Mouse (Mus musculus) midbrain, embryonic 12.5 days (tissue): ENCODE measurements at regions not wholly inside any gene's neighbourhood (a gene's known extent, or its start where the extent isn't known, plus 50 kb on each side); places are given as distances from the start of the nearest gene placed in this dataset.
A peak's percentile ranks its signal among the peaks of the same experiment; 100 is the strongest.

ENCODE experiments used
- ATAC-seq: fragments of 200-750 bp; cut with Nextera tagmentation; 2 replicates; pipeline ENCODE4 v1.8.0; 2017; ENCODE audit warnings: low read depth, moderate TSS enrichment, moderate library complexity; ENCODE audit not compliant: low FRiP score
- H3K27ac ChIP-seq: fragments of 300-500 bp; sonication (generic); replicated peaks from 2 replicates; pipeline ENCODE4 v1.5.1; 2016; ENCODE audit warnings: mild to moderate bottlenecking
- H3K27me3 ChIP-seq: fragments of 300-500 bp; sonication (generic); 2 replicates; pipeline ENCODE4 v1.6.1; 2016; ENCODE audit warnings: mild to moderate bottlenecking
- H3K36me3 ChIP-seq: fragments of 300-500 bp; sonication (generic); 2 replicates; pipeline ENCODE4 v1.6.1; 2016
- H3K4me1 ChIP-seq: fragments of 300-500 bp; sonication (generic); 2 replicates; pipeline ENCODE4 v1.6.1; 2016
- H3K4me2 ChIP-seq: fragments of 300-500 bp; sonication (generic); replicated peaks from 2 replicates; pipeline ENCODE4 v1.6.1; 2016; ENCODE audit warnings: mild to moderate bottlenecking, moderate library complexity
- H3K4me3 ChIP-seq: fragments of 300-500 bp; sonication (generic); 2 replicates; pipeline ENCODE4 v1.5.1; 2016; ENCODE audit warnings: mild to moderate bottlenecking
- H3K9ac ChIP-seq: fragments of 300-500 bp; sonication (generic); replicated peaks from 2 replicates; pipeline ENCODE4 v1.6.1; 2016; ENCODE audit warnings: mild to moderate bottlenecking, moderate library complexity
- H3K9me3 ChIP-seq: fragments of 300-500 bp; sonication (generic); 2 replicates; pipeline ENCODE4 v1.6.1; 2016; ENCODE audit warnings: mild to moderate bottlenecking
- WGBS: fragments of 180-500 bp; shearing (Covaris S2); methylation state at CpG from one replicate; pipeline ENCODE4 v1.1.7; 2016; 5-methylcytosine and 5-hydroxymethylcytosine counted together

GRCm38 (mm10) chr2:21267149-21267761, 61.7 kb downstream of the Thnsl1 start:
- no peak overlapping the region; the same call in 1 of the 2 replicates for H3K9ac ChIP-seq
- peak; percentile 67 for ATAC-seq
- no peaks in the 10 kb centered on the region for H3K27me3 ChIP-seq
- H3K27ac ChIP-seq, result peak overlapping the region; percentile 75; the same call in 1 of the 2 replicates
- no peaks in the 10 kb centered on the region for H3K9me3 ChIP-seq
- peak overlapping the region; percentile 41 for H3K4me2 ChIP-seq
- 0 out of 2 replicates have a peak overlapping the region, but pooled peaks have one; percentile 9 for H3K4me3 ChIP-seq
- no peaks in the 10 kb centered on the region for H3K36me3 ChIP-seq
- 17% methylated on average over 6 of the region's 6 CpGs for WGBS
- peaks cover 28% of the 10 kb centered on the region for H3K4me1 ChIP-seq

GRCm38 (mm10) chr2:21269989-21270846, 64.7 kb downstream of the Thnsl1 start:
- WGBS, result 80% methylated on average over 12 of the region's 12 CpGs

GRCm38 (mm10) chr2:21273416-21273815, 67.9 kb downstream of the Thnsl1 start:
- no peak overlapping the region for H3K4me2 ChIP-seq
- H3K27ac ChIP-seq, result no peak overlapping the region
- no peak overlapping the region for H3K9ac ChIP-seq
- 91% methylated on average over 4 of the region's 4 CpGs for WGBS
- H3K4me3 ChIP-seq, result no peak overlapping the region
- no peaks in the 10 kb centered on the region for H3K9me3 ChIP-seq
- no peak for ATAC-seq
- no peaks in the 10 kb centered on the region for H3K36me3 ChIP-seq
- peaks cover 18% of the 10 kb centered on the region for H3K4me1 ChIP-seq
- no peaks in the 10 kb centered on the region for H3K27me3 ChIP-seq

More at GRCm38 (mm10) chr2:21269989-21270846, 64.7 kb downstream of the Thnsl1 start:
- H3K9me3 ChIP-seq, result no peaks in the 10 kb centered on the region
- H3K4me3 ChIP-seq, result no peak overlapping the region
- no peak overlapping the region for H3K4me2 ChIP-seq
- no peak for ATAC-seq
- no peaks in the 10 kb centered on the region for H3K27me3 ChIP-seq
- H3K27ac ChIP-seq, result no peak overlapping the region
- peaks cover 29% of the 10 kb centered on the region for H3K4me1 ChIP-seq
- H3K9ac ChIP-seq, result no peak overlapping the region
- H3K36me3 ChIP-seq, result no peaks in the 10 kb centered on the region

DNA sequence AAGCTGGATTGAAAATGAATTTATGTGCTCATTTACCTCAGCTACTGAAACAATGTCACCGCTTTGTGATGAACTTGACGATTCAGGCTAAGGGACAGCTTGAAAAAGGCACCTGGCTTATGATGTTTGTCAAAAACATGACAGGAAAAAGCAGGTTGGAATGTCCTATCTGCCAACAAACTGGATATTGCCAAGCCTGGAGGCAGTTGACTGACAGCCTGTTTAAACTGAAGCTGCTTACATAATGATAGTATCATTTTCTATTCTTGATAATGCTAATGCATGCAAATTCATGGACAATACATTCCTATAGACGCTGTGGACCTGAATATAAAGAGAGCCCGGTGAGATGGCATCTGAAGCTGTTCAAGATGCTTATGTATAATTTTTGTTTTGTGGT, 69.8 kb downstream of the Thnsl1 start:
- Histone ChIP-seq H3K4me3 (no peak overlapping the region), H3K9me3 (no peaks in the 10 kb centered on the region), H3K27ac (no peak overlapping the region), H3K4me1 (peaks cover 15% of the 10 kb centered on the region), H3K36me3 (no peaks in the 10 kb centered on the region), H3K9ac (no peak overlapping the region), H3K27me3 (no peaks in the 10 kb centered on the region), H3K4me2 (no peak overlapping the region)
- 59% methylated on average over 4 of the region's 4 CpGs for WGBS
- ATAC-seq, result peak; percentile 34; the same call in 1 of the 2 replicates

DNA sequence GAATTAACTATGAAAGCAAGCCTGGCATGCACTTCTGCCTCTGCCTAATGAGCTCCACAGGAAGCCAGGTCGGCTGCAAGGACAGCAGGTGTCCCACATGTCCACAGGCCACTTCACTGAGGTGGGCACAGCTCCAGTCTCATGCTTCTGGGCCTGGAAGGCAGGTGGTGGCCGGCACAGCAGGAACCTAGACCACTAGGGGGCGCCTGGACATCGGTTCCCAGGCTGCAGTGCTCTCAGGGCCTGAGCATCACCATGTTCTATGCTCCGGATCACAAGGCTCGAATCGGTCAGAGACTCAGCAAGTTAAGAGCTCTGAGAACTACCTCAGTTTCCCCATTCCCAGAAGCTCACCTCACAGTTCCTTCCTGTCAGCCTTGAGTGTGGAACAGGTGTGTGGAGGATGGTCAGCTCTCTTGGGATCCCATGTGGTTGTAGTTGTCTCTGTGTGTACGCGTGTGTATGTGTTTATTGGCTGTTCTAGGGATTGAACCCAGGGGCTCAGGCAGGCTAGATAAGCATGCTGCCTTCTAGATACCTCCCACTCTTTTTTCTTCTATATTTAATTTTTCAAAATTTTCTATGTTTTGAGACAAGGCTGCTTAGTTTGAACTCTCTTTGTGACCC, 75.4 kb downstream of the Thnsl1 start:
- Histone ChIP-seq H3K36me3 (no peaks in the 10 kb centered on the region), H3K27me3 (no peaks in the 10 kb centered on the region), H3K4me3 (no peak overlapping the region), H3K9ac (no peak overlapping the region), H3K4me2 (no peak overlapping the region), H3K27ac (no peak overlapping the region), H3K4me1 (peaks cover 16% of the 10 kb centered on the region; the same call in 1 of the 2 replicates), H3K9me3 (no peaks in the 10 kb centered on the region)
- peak; percentile 84 for ATAC-seq
- WGBS, result 34% methylated on average over 9 of the region's 9 CpGs

DNA sequence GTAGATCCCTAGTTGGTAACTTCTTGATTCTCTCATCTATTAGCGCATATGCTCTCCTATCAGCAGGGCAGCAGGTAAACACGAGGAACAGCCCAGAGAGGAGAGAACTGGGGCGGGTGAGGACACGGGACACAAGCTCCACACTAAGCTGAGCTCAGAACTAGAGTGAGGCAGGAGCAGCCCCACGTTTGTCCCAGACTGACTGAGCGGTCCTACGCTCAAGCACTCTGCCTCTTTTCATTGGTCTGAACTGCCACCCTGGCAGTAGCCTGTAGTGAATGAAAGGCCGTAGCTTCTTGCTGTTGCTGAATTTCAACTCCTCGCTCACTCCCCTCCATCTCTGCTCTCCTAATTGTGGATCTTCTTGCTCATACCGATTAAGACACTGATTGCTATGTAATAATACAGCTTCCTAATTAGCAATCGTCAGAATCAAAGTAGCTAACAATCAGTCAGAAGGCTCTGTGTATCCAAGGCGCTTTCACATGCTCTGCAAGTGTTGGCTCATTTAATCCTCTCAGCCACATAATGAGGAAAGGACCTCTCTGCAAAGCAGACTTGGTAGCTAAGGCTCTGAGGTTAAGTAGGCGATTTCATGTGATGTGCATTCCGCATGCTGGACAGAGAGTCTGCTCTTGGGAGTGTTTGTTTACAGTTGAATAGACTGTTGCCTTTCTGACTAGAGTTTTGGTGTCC, 77.1 kb downstream of the Thnsl1 start:
- Histone ChIP-seq H3K4me1 (peaks cover 16% of the 10 kb centered on the region; the same call in 1 of the 2 replicates), H3K9ac (no peak overlapping the region), H3K36me3 (no peaks in the 10 kb centered on the region), H3K27me3 (no peaks in the 10 kb centered on the region), H3K27ac (peak overlapping the region; percentile 7; the same call in 1 of the 2 replicates), H3K4me2 (no peak overlapping the region), H3K9me3 (no peaks in the 10 kb centered on the region), H3K4me3 (no peak overlapping the region)
- WGBS, result 52% methylated on average over 14 of the region's 14 CpGs
- peak; percentile 73 for ATAC-seq

DNA sequence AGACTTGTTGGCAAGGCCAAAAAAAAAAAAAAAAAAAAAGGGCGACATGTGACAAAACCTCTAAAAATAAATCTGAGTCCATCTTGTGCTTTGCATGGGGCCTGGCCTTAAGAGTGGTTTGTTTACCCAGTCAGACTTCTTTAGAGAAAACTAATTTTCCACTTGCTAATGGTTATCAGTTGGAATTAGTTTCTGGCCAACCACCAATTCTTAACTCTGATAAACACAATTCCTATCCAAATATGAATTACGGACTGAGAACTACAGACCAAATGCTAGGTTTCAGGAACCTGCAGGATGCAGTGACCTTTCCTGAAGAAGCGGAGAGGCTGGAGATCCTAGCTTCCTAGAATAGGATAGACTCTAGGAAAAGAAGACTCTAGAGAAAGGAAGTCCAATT, 79.4 kb downstream of the Thnsl1 start:
- H3K4me3 ChIP-seq, result no peak overlapping the region
- H3K4me2 ChIP-seq, result no peak overlapping the region
- no peak overlapping the region for H3K27ac ChIP-seq
- H3K27me3 ChIP-seq, result no peaks in the 10 kb centered on the region
- ATAC-seq, result no peak
- 95% methylated on average over 3 of the region's 3 CpGs for WGBS
- H3K9me3 ChIP-seq, result no peaks in the 10 kb centered on the region
- peaks cover 16% of the 10 kb centered on the region; the same call in 1 of the 2 replicates for H3K4me1 ChIP-seq
- H3K9ac ChIP-seq, result no peak overlapping the region
- H3K36me3 ChIP-seq, result no peaks in the 10 kb centered on the region

DNA sequence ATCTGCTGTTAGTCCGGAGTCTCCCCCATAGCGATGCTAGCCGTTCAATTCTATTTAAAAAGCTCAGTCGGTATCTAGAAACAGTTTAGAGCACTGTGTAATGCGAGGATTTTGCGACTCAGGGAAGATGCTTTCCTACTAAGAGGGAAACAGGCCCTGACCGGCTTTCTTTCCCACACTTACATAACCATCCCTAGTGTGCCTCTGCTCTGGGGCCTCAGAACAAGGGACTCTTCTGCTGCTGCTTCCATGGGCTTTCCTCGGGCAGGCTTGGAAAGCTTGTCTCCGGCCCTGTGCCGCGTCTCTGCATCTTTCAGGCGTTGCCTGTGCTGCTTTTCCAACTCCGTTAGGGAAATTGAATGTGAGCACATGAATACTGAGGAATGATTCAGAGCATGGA, 79.6 kb upstream of the Gpr158 start:
- no peak overlapping the region for H3K27ac ChIP-seq
- no peaks in the 10 kb centered on the region for H3K27me3 ChIP-seq
- no peaks in the 10 kb centered on the region for H3K9me3 ChIP-seq
- ATAC-seq, result no peak
- no peak overlapping the region for H3K4me3 ChIP-seq
- H3K36me3 ChIP-seq, result no peaks in the 10 kb centered on the region
- no peak overlapping the region for H3K9ac ChIP-seq
- H3K4me2 ChIP-seq, result no peak overlapping the region
- WGBS, result 84% methylated on average over 13 of the region's 13 CpGs
- H3K4me1 ChIP-seq, result peaks cover 13% of the 10 kb centered on the region

DNA sequence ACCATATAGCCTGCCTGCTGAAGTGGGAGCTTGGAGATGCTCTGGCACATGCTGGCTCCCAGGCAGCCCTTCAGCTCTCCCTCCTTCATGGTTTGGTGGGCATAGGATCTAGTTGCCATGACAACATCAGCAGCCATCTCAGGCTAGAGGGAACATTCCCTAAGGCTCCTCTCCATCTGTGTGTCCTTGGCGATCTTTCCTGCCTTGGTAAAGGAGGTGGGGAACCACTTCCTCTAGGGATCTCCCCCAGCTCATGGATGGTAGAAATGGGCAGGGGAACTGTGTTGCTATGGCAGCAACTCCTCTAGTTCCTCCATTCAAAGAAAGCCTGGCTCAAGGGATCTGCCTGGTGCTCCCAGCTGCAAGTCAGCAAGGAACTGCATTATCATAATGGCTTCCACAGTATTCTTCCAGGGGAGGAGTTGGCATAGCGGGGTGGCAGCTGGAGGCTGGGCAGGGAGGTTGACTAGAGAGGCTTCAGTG, 74.6 kb upstream of the Gpr158 start:
- Histone ChIP-seq H3K9ac (no peak overlapping the region), H3K36me3 (no peaks in the 10 kb centered on the region), H3K27ac (0 out of 2 replicates have a peak overlapping the region, but pooled peaks have one; percentile 20), H3K4me1 (peaks cover 9% of the 10 kb centered on the region; the same call in 1 of the 2 replicates), H3K9me3 (no peaks in the 10 kb centered on the region), H3K4me2 (no peak overlapping the region), H3K4me3 (no peak overlapping the region), H3K27me3 (no peaks in the 10 kb centered on the region)
- WGBS, result 40% methylated on average over 2 of the region's 2 CpGs
- peak; percentile 86 for ATAC-seq

DNA sequence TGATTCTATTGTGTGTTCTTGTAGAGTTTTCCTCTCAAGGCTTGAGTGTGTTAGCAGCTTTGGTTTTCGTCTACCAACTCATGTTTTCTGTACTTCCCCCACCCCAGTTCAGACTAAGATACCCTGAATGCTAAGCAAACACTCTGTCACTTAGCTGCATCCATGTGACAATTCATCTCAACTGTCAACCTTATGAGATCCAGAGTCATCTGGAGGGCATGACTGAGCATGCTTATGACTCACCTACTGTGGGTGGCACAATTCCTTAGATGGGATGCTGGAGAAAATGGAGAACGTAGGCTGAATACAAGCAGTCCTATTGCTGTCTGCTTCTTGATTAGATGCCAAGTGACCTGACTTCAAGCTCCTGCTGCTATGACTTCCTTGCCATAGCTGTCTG, 73.3 kb upstream of the Gpr158 start:
- ATAC-seq, result no peak
- Histone ChIP-seq H3K4me2 (no peak overlapping the region), H3K4me3 (no peak overlapping the region), H3K36me3 (no peaks in the 10 kb centered on the region), H3K27me3 (no peaks in the 10 kb centered on the region), H3K4me1 (peaks cover 9% of the 10 kb centered on the region; the same call in 1 of the 2 replicates), H3K9ac (no peak overlapping the region), H3K27ac (no peak overlapping the region), H3K9me3 (no peaks in the 10 kb centered on the region)
- WGBS, result 73% methylated on average over 2 of the region's 2 CpGs

DNA sequence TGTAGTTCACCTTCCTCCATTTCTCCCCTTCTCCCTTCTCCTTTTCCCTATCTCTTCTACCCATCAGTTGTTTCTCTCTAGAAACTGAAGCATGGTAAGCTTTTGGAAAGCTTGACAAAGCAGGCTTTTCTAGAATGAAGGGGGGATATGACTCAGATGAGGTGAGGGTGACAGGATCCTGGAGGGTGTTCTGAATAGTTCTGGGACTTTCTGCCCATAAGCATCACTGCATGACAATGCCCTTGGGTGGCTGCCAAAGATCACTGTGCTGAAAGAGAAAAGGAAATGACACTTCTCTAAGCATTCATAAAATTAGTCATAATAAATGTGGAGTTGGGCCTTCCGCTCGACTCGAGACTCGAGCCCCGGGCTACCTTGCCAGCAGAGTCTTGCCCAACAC, 67.7 kb upstream of the Gpr158 start:
- no peak overlapping the region for H3K4me2 ChIP-seq
- no peaks in the 10 kb centered on the region for H3K27me3 ChIP-seq
- no peaks in the 10 kb centered on the region for H3K36me3 ChIP-seq
- H3K4me1 ChIP-seq, result no peaks in the 10 kb centered on the region
- H3K9ac ChIP-seq, result no peak overlapping the region
- H3K9me3 ChIP-seq, result no peaks in the 10 kb centered on the region
- H3K4me3 ChIP-seq, result no peak overlapping the region
- no peak for ATAC-seq
- WGBS, result 96% methylated on average over 5 of the region's 5 CpGs
- H3K27ac ChIP-seq, result no peak overlapping the region
